Mouse (Mus musculus): Measurements from ENCODE around the gene Acsm5. TPM values are rescaled to one million over a fixed set of nuclear protein-coding genes. Genes with fewer than 3 reads are reported as not detected.
A peak's percentile ranks its signal among the peaks of the same experiment; 100 is the strongest.

Gene Acsm5
- polyA plus RNA-seq (2015; fragmentation: Nextera tagmentation; extraction: Ambion mirVana), result not detected in 2 replicates

DNA sequence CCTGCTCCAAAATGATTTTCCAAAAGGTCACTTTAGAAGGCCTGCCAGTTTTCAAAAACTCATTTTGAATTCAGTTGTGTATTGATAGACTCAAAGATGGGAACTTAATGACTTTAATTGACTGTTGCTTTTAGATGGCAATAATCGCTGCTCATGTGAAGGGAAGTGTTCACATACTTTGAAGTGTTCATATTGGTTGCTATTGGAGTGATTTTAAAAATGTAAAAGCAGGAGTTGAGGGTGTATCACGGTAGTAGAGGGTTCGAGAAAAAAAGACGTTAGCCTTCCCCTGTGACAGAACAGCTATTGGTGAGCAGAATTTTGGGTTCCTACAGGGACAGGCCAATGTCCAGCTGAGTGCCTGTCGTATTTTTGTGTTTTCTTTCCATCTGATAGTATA is at the start of gene Acsm5:
Gene Acsm5, plus strand, starts transcription at position 301 of the 400 bp plus-strand sequence.
- Histone ChIP-seq H3K9ac (no peak within 1 kb of the TSS), H3K27me3 (no peaks in the 10 kb centered on the region), H3K4me2 (no peak within 1 kb of the TSS), H3K4me3 (no peak within 1 kb of the TSS), H3K4me1 (no peaks in the 10 kb centered on the region), H3K36me3 (no peaks in the 10 kb centered on the region), H3K9me3 (no peaks in the 10 kb centered on the region), H3K27ac (no peak within 1 kb of the TSS)
- WGBS, result 67% methylated on average over 5 of the region's 5 CpGs
- ATAC-seq (ENCODE audit: insufficient number of reproducible peaks, insufficient read depth, low FRiP score, low TSS enrichment, low read depth), result no peak

DNA sequence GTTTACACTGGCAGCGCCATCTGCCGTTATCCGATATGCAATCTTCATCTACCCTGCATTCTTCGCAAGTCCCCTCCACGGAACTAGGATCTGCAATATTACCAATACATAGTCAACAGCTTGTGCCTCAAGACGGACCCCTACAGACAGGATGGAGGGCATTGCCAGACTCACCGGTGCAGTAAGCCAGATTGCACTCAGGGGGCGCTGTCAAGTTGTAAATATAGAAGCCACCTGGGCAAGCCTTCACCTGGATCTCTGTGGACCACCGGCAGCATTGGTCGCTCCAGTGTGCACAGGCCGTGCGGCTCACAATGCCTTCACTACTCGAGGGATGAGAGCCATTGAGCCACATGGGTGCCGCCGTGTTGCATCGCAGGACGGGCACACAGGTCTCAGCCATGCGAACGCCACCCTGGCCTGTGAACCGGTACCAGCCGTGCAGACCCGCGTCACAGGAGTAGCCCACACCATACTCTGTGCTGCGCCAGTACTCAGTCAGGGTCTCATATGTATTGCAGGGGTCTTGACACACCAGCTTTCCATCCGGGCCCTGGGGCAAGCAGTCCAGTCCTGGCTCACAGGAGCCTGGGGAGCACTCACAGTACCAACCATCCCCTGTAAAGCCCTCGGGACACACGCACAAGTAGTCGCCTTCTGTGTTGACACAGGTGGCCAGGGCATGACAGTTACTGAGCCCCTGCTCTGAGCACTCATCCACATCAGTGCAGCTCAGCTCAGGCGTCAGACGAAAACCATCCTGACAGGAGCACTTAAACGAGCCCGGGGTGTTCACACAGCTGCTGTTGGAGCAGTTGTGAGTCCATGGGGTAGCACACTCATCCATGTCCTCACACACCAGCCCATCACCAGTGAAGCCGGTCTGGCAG is 42.5 kb upstream of the Acsm5 start:
- H3K27ac ChIP-seq, result no peak overlapping the region
- H3K36me3 ChIP-seq, result no peaks in the 10 kb centered on the region
- H3K4me1 ChIP-seq, result no peaks in the 10 kb centered on the region
- WGBS, result 75% methylated on average over 33 of the region's 33 CpGs
- ATAC-seq (ENCODE audit: insufficient number of reproducible peaks, insufficient read depth, low FRiP score, low TSS enrichment, low read depth), result 0 out of 2 replicates have a peak, but pooled peaks have one; percentile 48
- no peak overlapping the region for H3K9ac ChIP-seq
- H3K4me2 ChIP-seq, result no peak overlapping the region
- H3K27me3 ChIP-seq, result no peaks in the 10 kb centered on the region
- H3K4me3 ChIP-seq, result no peak overlapping the region
- H3K9me3 ChIP-seq, result no peaks in the 10 kb centered on the region

DNA sequence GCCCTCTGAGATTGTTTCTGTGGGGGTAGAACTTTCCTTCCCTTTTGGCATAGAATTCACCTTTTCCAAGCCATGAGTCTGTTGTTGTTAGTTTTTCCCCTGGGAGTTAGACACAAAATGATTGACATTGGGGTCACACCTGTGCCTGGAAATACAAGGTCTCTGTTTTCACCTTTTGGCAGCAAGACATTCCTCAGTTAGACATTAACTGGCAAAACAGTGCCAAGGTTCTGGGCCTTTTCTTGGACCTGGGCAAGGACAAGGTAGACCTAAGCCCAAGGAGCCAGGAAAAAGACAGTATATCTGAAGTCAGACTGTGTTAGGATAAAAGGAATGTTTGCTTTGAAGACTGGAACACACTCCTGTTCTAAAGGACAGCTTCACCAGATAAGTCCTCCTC is 40.0 kb upstream of the Acsm5 start, which contains the start of gene Umod:
Gene Umod, minus strand, starts transcription at position 27 of the 400 bp plus-strand sequence.
- H3K9ac ChIP-seq, result no peak within 1 kb of the TSS
- no peaks in the 10 kb centered on the region for H3K27me3 ChIP-seq
- no peak within 1 kb of the TSS for H3K4me3 ChIP-seq
- no peak within 1 kb of the TSS for H3K27ac ChIP-seq
- ATAC-seq (ENCODE audit: insufficient number of reproducible peaks, insufficient read depth, low FRiP score, low TSS enrichment, low read depth), result no peak
- H3K36me3 ChIP-seq, result no peaks in the 10 kb centered on the region
- no peak within 1 kb of the TSS for H3K4me2 ChIP-seq
- H3K9me3 ChIP-seq, result no peaks in the 10 kb centered on the region
- no peaks in the 10 kb centered on the region for H3K4me1 ChIP-seq

DNA sequence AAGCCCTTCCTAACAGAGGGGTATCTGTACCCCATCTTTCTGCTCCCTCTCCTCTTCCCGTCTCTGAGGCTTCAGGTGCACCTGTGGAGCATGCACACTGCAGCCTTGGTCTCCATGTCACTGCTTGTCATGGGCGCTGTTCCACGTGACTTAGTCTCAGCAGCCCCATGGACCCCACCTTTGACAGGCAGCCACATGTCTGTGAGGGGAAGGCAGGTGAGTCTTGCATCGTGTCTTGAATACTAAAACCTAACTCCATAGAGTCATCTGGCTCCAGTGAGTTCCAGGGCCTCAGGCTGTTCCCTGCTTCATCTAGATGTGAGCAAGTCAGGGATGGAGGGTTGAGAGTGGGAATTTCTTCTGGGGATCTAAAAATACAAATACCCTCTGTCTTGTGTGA is 35.1 kb upstream of the Acsm5 start:
- H3K4me2 ChIP-seq, result no peak overlapping the region
- H3K36me3 ChIP-seq, result no peaks in the 10 kb centered on the region
- H3K27ac ChIP-seq, result no peak overlapping the region
- H3K9me3 ChIP-seq, result no peaks in the 10 kb centered on the region
- H3K27me3 ChIP-seq, result no peaks in the 10 kb centered on the region
- WGBS, result 68% methylated on average over 4 of the region's 4 CpGs
- H3K4me1 ChIP-seq, result no peaks in the 10 kb centered on the region
- H3K9ac ChIP-seq, result no peak overlapping the region
- no peak for ATAC-seq (ENCODE audit: insufficient number of reproducible peaks, insufficient read depth, low FRiP score, low TSS enrichment, low read depth)
- H3K4me3 ChIP-seq, result no peak overlapping the region

DNA sequence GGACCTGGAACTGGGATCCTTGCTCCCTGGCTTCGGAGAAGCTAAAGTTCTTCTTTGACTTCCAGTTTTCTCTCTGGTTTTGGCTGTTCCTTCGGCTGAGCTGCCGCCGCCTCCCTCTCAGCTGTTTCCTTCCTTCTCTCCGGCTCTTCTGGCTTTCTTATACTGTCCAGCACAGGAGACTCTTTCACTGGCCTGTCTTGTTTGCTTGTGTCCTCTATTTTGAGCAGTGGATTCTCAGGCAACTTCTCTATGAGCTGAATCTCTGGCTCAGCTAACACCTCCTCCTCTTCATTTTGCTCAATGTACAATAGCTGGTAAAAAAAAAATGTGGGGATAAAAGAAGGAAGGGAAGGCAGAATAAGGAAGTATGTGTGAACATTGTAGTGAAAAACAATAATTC is 32.6 kb upstream of the Acsm5 start:
- Histone ChIP-seq H3K27me3 (no peaks in the 10 kb centered on the region), H3K4me1 (no peaks in the 10 kb centered on the region), H3K9ac (no peak overlapping the region), H3K9me3 (no peaks in the 10 kb centered on the region), H3K4me3 (no peak overlapping the region), H3K27ac (no peak overlapping the region), H3K4me2 (no peak overlapping the region), H3K36me3 (no peaks in the 10 kb centered on the region)
- no peak for ATAC-seq (ENCODE audit: insufficient number of reproducible peaks, insufficient read depth, low FRiP score, low TSS enrichment, low read depth)
- 80% methylated on average over 5 of the region's 5 CpGs for WGBS

DNA sequence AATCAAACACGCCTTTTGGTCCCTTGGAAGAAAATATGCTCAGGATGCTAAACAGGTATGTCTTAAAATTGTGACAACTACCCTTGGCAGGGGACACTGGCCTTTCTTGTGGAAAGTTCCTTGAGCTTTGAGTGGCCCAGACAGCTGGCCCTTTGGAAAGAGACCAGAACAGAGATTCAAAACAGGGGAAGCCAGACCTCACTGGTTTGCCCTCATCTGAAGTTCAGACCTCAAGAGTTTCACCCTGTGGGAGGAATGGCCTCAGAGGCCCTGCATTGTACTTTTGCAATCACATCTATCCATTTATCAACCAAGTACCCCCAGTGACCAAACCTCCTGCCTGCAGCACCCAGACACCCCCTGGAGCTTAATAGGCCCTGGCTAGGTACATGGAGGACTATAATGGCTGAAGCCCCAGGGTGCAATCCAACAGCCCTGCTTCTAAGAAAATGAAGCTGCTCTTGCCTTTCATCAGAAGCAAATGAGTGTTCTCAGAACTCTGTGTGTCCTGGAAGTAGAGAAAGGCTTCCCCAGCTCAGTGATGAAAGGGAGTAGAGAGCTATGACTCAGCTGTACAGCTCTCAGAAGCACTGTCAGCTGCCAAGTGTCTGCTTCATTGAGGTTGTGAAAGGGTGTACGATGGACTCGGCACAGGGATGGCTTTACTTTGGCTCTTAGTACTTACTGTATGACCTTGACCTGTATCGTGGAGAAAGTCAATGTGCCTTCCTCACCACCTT is 29.1 kb upstream of the Acsm5 start:
- H3K9ac ChIP-seq, result no peak overlapping the region
- WGBS, result 85% methylated on average over 4 of the region's 4 CpGs
- H3K36me3 ChIP-seq, result no peaks in the 10 kb centered on the region
- no peaks in the 10 kb centered on the region for H3K9me3 ChIP-seq
- no peak overlapping the region for H3K27ac ChIP-seq
- H3K27me3 ChIP-seq, result no peaks in the 10 kb centered on the region
- no peak overlapping the region for H3K4me2 ChIP-seq
- no peak for ATAC-seq (ENCODE audit: insufficient number of reproducible peaks, insufficient read depth, low FRiP score, low TSS enrichment, low read depth)
- no peaks in the 10 kb centered on the region for H3K4me1 ChIP-seq
- no peak overlapping the region for H3K4me3 ChIP-seq

DNA sequence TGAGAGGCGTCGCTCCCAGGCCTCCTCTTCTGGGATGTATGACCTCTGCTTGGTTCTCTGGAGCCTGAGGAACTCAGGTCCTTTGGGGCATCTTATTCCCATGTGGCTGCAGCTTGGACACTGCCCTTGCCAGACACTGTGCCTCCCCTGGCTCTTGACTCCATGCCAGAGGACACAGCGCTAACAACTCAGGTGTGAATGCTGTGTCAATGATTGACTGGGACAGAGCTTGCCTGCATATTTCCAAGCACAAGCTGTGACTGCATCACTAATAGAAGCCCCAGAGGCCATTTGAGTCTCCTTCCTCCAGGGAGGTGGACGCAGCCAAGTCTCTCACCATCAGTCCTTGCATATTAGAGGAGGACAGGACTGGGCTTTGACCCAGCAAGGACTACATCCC is 8.1 kb upstream of the Acsm5 start:
- H3K4me1 ChIP-seq, result no peaks in the 10 kb centered on the region
- ATAC-seq (ENCODE audit: insufficient number of reproducible peaks, insufficient read depth, low FRiP score, low TSS enrichment, low read depth), result no peak
- H3K4me2 ChIP-seq, result no peak overlapping the region
- H3K9me3 ChIP-seq, result no peaks in the 10 kb centered on the region
- no peaks in the 10 kb centered on the region for H3K27me3 ChIP-seq
- H3K36me3 ChIP-seq, result no peaks in the 10 kb centered on the region
- WGBS, result 78% methylated on average over 4 of the region's 4 CpGs
- H3K4me3 ChIP-seq, result no peak overlapping the region
- H3K27ac ChIP-seq, result no peak overlapping the region
- no peak overlapping the region for H3K9ac ChIP-seq

DNA sequence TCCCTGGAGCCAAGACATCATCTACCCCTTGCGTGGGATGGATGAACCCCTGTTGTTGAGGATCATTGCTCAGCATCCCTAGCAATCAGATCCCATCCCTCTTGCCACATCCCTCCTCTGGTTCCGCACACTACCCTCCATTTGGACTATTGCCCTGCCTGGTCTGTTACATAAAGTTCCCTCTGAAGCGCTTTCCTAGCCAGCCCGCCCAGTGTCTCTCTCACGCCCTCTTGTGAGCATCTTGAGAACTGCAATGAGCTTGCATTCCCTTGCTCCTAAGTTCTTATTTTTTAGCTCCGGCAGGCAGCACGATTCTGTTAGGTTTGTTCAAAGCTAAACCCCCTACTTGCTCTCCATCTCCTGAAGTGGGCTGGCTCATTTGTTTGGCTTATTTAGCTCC is 6.2 kb upstream of the Acsm5 start:
- H3K4me1 ChIP-seq, result no peaks in the 10 kb centered on the region
- 33% methylated on average over 7 of the region's 7 CpGs for WGBS
- H3K9me3 ChIP-seq, result no peaks in the 10 kb centered on the region
- no peak for ATAC-seq (ENCODE audit: insufficient number of reproducible peaks, insufficient read depth, low FRiP score, low TSS enrichment, low read depth)
- H3K4me2 ChIP-seq, result no peak overlapping the region
- no peak overlapping the region for H3K4me3 ChIP-seq
- no peak overlapping the region for H3K9ac ChIP-seq
- H3K27ac ChIP-seq, result no peak overlapping the region
- H3K36me3 ChIP-seq, result no peaks in the 10 kb centered on the region
- no peaks in the 10 kb centered on the region for H3K27me3 ChIP-seq

DNA sequence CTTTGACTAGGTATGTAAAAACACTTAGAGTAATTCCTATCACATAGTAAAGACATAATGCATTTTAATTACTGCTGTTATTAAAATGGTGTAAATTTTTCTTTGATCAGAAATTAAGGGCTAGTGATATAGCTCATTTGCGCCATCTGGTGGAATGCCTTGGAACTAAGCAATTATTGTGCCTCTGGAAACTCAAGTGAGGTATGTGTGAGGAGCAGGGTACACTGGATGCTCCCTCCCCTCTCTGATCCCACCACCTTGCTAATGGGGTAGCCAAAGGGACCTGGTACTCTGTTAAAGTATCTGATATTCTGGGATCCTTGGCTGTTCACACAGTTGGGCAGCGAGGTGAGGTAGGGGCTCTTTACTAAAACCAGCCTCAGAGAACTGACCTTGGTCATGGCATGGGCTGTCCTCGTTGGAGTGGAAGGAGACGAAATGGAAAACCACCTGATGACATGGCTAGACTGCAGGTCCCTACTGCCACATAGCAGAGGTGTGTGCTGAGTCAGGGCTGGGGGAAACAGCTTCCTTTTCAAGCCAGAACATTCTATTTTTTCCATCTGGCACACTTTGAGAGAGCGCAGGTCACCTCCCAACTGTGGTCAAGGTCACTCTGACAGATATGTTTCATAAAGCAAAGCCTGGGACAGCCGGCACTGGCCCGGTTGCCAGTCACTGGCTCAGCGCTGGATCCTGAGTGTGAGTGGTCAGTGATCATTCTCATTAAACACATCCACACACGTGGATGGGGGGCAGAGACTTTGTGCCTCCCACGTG is 3.6 kb upstream of the Acsm5 start:
- H3K36me3 ChIP-seq, result no peaks in the 10 kb centered on the region
- 69% methylated on average over 10 of the region's 10 CpGs for WGBS
- no peak for ATAC-seq (ENCODE audit: insufficient number of reproducible peaks, insufficient read depth, low FRiP score, low TSS enrichment, low read depth)
- no peaks in the 10 kb centered on the region for H3K4me1 ChIP-seq
- H3K4me3 ChIP-seq, result no peak overlapping the region
- H3K9ac ChIP-seq, result no peak overlapping the region
- no peak overlapping the region for H3K27ac ChIP-seq
- no peaks in the 10 kb centered on the region for H3K9me3 ChIP-seq
- H3K27me3 ChIP-seq, result no peaks in the 10 kb centered on the region
- no peak overlapping the region for H3K4me2 ChIP-seq

DNA sequence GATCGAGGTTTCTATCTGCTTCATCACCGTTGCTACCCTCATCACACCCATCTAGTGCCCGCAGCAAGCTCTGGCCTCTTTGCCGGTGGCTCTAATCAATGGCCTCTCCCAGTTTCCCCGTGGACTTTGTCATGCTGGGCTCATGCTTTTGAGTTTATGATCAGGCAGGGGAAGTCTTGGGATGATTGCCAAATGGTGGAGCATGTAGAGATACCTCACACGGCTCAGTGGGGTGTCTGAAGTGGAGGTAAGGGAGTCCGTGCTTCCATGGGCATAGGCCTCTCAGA is 3.0 kb upstream of the Acsm5 start:
- no peaks in the 10 kb centered on the region for H3K36me3 ChIP-seq
- 74% methylated on average over 7 of the region's 7 CpGs for WGBS
- ATAC-seq (ENCODE audit: insufficient number of reproducible peaks, insufficient read depth, low FRiP score, low TSS enrichment, low read depth), result no peak

DNA sequence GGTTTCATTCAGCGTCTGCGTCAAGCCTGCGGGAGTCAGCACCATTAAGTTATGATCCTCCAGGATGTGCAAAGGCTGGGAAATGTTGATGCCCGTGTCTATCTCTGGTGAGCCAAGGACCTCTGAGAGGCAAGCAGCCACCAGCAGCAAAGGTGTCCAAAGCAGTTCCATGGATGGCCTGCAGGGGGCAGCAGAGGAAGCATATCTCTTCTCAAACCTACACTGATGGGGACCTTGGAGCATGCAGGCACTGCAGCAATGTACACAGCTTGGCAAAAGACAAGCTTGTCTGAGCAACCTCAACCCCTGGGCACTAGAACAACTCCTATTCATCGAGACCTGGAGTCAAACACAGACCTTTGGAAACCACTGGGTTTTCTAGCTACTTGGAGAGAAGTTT is 391 bp downstream of the Acsm5 start:
- H3K27ac ChIP-seq, result no peak overlapping the region
- H3K27me3 ChIP-seq, result no peaks in the 10 kb centered on the region
- no peak overlapping the region for H3K4me2 ChIP-seq
- 54% methylated on average over 5 of the region's 5 CpGs for WGBS
- no peaks in the 10 kb centered on the region for H3K36me3 ChIP-seq
- no peaks in the 10 kb centered on the region for H3K9me3 ChIP-seq
- H3K4me1 ChIP-seq, result no peaks in the 10 kb centered on the region
- no peak overlapping the region for H3K9ac ChIP-seq
- H3K4me3 ChIP-seq, result no peak overlapping the region
- no peak for ATAC-seq (ENCODE audit: insufficient number of reproducible peaks, insufficient read depth, low FRiP score, low TSS enrichment, low read depth)

More for the DNA sequence above, 3.0 kb upstream of the Acsm5 start:
- no peaks in the 10 kb centered on the region for H3K27me3 ChIP-seq
- H3K4me3 ChIP-seq, result no peak overlapping the region
- H3K4me2 ChIP-seq, result no peak overlapping the region
- H3K27ac ChIP-seq, result no peak overlapping the region
- no peaks in the 10 kb centered on the region for H3K4me1 ChIP-seq
- H3K9ac ChIP-seq, result no peak overlapping the region
- no peaks in the 10 kb centered on the region for H3K9me3 ChIP-seq

All from embryonic facial prominence, embryonic 13.5 days (tissue).